Mouse (Mus musculus) urinary bladder, postnatal 14 days (tissue): Measurements from ENCODE around the gene Zmiz1.

ENCODE experiments used
- DNase-seq: peaks from one replicate; pipeline ENCODE4 v3.0.0; 2021; ENCODE audit warnings: low spot score

Zmiz1 gene

GRCm38 (mm10) chr14:25537351-25537750, 78.4 kb downstream of the Zmiz1 start:
- no peak for DNase-seq

- DNase-seq, result no peak
Measured at GRCm38 (mm10) chr14:25538522-25538921, 79.5 kb downstream of the Zmiz1 start.

GRCm38 (mm10) chr14:25539493-25540116, 80.6 kb downstream of the Zmiz1 start:
- DNase-seq, result no peak

DNA sequence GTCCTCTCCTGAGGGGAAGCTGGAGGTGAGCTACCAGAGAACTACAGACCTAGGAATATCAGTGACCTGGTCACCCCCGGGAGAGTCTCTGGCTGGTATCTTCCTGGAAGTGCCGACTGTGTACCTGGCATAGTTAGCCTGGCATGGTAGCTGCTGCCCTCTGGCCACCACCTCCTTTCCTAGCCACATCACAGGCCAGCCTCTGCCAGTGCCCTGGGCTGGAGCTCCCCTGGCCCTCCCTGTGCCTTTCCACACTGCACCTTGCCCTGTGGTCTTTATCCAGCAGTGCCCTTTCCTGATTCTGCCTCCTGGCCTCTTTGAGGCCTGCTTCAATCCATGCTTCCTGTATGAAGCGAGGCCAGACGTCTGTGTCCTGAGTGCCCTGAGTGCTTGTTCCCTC, 81.2 kb downstream of the Zmiz1 start:
- no peak for DNase-seq

- DNase-seq, result no peak
Measured at GRCm38 (mm10) chr14:25541213-25541612, 82.2 kb downstream of the Zmiz1 start.

DNA sequence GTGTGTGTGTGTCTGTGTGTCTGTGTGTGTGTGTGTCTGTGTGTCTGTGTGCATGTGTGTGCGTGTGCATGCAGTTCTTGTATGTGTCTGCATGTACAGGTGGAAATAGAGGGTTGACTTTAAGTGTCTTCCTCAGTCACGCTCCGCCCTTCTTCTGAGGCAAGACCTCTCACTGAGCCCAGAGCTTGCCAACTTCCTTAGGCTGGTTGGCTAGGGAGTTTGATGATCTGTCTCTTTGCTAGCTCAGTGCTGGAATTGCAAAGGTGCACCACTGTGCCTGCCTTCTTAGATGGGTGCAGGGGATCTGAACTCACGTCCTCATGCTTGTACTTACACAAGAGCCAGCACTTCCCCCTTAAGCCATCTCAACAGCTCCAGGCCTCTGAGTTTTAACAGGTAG, 84.1 kb downstream of the Zmiz1 start:
- no peak for DNase-seq

DNA sequence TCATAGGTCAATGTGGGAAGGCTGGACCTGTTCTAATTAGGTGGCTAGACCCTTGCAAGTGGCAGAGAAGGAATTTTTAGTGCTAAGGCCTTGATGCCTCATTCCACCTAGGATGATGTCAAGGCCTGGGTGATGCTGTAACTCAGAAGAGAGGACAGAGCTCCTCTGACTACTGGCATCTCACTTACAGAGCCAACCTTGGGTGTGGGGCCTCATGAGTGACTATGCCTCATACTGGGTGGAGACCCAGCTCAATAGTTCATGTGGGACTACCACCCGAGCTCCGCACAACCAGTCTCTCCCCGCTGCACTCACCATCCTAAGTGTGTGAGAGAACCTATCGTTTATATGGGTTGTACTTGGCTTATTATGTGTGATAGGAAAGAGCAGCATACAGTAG, 84.9 kb downstream of the Zmiz1 start:
- DNase-seq, result no peak

DNA sequence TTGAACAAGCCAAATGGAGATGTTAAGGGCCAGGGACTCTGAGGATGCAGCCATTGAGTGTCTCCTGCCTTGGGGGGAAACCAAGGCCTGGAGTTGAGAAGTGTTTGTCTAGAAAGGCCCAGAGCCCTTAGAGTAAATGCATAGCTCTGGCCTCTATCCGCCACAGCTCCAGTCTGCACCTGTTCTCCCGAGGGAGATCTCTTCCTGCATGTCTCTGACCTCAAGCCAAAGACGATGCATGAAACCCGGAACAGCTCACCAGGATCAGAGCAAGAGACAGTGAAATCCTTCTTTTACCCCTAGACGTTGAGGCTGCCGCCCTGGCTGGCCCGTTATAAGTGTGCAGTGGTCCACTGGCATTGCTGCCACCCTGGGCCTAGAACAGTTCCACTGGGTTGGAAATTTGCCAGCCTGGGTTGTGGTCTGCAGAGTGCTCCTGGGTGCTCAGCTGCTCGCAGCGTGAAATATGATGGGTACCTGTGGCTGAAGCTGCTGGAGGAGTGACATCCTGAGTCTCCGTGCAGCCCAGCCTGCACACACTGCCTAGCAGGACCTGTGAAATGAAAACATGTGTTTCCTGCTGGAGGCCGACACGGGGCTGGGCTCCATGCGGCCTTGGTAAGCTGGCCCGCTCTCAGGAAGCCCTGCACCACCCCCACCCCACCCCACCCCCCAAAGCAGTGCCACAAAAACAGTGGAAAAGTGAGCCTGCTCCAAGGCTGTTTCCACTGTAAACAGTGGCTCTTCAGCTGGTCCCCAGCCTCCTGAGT, 88.1 kb downstream of the Zmiz1 start:
- no peak for DNase-seq

DNA sequence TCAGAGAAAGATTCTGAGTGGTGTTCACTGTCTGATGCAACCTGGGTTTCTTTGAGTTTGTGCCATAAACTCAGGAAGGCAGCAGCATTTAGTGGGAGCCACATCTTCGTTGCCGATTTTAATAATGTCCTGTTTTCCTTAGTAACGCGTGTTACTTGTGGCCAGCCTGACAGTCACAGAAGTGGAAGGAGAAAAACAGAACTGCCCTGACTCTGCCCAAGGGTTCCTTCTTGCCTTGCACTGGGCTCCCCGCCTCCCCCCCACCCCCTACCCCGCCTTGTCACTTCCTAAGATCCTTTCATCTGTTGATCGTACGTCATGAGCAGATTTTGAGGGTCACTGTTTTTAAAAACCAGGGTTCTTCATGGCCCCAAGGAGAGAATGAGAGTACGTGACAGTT, 88.9 kb downstream of the Zmiz1 start:
- DNase-seq, result no peak

DNA sequence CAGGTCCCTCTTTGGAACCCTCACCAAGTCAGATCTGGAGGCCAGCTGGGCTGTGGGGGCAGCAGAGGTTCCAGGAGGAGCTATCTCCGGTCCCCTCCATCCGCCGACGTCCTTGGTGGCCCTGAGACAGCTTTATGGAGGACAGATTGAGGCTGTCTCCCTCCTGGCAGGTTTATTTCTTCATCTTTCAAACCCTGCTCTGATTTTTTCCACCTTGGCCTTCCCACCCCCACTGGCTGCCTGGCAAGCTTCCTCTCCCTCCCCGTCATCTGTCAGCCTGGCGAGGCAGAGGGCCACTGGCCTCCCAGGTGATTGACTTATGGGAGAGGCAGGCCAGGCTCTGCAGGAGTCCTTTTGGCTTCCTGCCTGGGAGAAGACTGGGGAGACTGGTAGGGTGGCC, 89.7 kb downstream of the Zmiz1 start:
- DNase-seq, result peak; percentile 48

- no peak for DNase-seq
Measured at GRCm38 (mm10) chr14:25549125-25549524, 90.1 kb downstream of the Zmiz1 start.

GRCm38 (mm10) chr14:25549871-25550840, 91.2 kb downstream of the Zmiz1 start:
- DNase-seq, result no peak

- no peak for DNase-seq
Measured at GRCm38 (mm10) chr14:25551731-25552130, 92.7 kb downstream of the Zmiz1 start.

DNA sequence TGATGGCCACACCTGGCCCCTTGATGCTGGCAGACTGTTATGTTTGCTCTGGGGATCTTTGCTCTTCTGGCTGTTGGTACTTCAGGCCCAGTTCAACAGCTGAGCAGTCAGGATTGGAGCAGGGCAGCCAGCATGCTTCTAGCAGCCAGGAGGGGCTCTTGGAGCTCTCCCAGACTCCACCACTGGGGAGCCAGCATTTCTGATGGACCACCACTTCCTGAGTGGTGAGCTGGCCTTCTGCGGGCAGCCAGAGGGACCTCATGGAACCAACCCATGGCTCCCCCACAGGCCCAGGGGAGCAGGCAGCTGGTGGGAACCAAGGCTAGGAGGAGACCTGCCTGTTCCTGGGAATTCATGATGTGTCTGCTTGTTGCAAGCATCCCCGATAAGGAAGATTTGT, 94.4 kb downstream of the Zmiz1 start:
- DNase-seq, result no peak

DNA sequence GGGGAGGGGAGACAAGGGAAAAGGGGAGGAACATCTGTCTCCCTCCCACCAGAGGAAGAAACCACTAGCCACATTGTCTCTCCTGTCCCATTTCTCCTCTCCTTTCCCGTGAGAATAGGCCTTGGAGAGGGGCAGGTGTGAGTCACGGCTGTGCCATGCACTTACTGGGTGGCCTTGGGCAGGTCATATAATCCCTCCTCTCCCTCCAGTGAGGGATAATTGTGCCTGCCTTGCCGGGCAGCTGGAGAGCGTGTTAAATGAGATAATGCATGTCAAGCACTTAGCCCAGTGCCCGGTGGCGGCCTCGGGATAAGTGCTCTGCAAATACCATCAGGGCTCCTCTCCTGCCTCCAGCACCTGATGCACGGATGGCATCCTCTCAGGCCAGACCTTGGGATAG, 95.8 kb downstream of the Zmiz1 start:
- no peak for DNase-seq

GRCm38 (mm10) chr14:25555291-25555781, 96.4 kb downstream of the Zmiz1 start:
- no peak for DNase-seq

GRCm38 (mm10) chr14:25555848-25556247, 96.9 kb downstream of the Zmiz1 start:
- no peak for DNase-seq

- no peak for DNase-seq
Measured at GRCm38 (mm10) chr14:25557014-25557413, 98.0 kb downstream of the Zmiz1 start.

- DNase-seq, result no peak
Measured at GRCm38 (mm10) chr14:25558479-25558878, 99.5 kb downstream of the Zmiz1 start.

DNA sequence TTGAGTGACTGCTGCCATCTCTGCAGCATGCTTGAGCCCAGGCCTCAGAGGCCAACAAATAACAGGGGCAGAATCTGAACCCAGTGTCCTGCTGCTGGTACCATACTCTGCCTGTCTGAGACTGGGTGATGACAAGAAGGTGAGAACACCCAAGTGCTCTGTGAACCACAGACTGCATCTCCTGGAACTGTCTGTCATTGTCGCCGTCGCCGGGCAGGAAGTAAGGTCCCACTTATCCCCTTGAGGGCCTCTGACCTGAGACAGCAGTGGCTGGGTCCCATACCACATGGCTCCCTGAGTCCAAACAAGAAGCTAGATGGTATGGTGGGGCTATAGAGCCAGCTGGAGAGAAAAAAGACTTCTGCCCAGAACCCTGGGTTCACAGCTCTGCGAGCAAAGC, 100.9 kb downstream of the Zmiz1 start:
- DNase-seq, result no peak

DNA sequence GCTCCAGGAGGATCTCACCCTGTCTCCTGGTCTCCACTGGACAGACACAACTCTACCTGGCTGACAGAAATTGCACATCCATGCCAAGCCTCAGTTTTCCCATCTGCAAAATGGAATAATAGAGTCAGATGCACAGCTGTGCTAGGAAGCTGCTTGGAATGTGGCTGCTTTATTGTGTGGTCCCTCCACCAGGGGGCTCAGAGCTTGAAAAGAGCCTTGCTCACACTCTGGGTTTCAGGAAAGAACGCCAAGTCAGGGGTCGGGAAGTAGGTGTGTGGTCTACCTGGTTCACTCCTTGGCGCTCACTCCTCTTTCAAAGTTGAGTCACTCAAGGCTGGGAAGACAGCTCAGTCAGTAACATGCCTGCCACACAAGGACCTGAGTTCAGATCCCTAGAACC, 101.9 kb downstream of the Zmiz1 start:
- DNase-seq, result no peak

DNA sequence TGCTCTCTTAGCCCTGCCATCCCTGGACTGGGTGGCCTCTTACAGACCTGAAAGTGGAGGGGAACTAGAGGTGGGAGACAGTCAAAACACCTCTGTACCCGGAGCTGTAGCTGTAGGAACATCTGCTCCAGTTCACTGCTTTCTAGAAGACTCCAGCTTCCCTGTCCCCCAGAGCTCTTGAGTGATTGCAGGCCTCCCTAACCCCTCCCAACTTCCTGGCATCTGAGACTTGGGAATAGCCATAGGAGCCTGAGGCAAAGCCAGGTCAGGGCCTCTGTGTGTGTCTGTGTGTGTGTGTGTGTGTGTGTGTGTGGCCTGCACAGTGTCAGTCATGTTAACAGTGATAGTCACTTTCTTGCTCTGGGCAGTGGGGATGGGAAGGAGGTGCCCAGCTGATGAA, 102.7 kb downstream of the Zmiz1 start:
- no peak for DNase-seq

- no peak for DNase-seq
Measured at GRCm38 (mm10) chr14:25562447-25562846, 103.5 kb downstream of the Zmiz1 start.
